Mouse (Mus musculus) bone marrow, adult 2 months (tissue): ENCODE measurements around the gene Slc17a8. TPM values are rescaled to one million over a fixed set of nuclear protein-coding genes. Genes with fewer than 3 reads are reported as not detected.

ENCODE experiments used
- H3K27ac ChIP-seq: fragments of 200-500 bp; 2 replicates; pipeline ENCODE4 v1.5.1; 2012; ENCODE audit warnings: low read depth, mild to moderate bottlenecking, control low read depth, inconsistent platforms, low read length; ENCODE audit not compliant: control insufficient read depth, poor library complexity, insufficient read depth
- H3K4me1 ChIP-seq: fragments of 200-500 bp; 2 replicates; pipeline ENCODE4 v1.6.1; 2011; ENCODE audit warnings: low read length; ENCODE audit not compliant: control insufficient read depth, insufficient read depth
- H3K4me3 ChIP-seq: fragments of 200-500 bp; replicated peaks from 2 replicates; pipeline ENCODE3; 2011; ENCODE audit warnings: mild to moderate bottlenecking, low read depth, low read length, control low read depth; ENCODE audit not compliant: control insufficient read depth
- CTCF ChIP-seq: fragments of 200-500 bp; IDR thresholded peaks from 2 replicates; pipeline ENCODE4 v1.5.1; 2011; ENCODE audit warnings: low read length, control low read depth; ENCODE audit not compliant: control insufficient read depth, insufficient read depth
- POLR2A ChIP-seq: fragments of 200-500 bp; IDR thresholded peaks from 2 replicates; pipeline ENCODE4 v1.6.1; 2011; ENCODE audit warnings: low read depth, mild to moderate bottlenecking, control low read depth, low read length, borderline replicate concordance; ENCODE audit not compliant: control insufficient read depth
- WGBS: fragments of 180-500 bp; shearing (Covaris S2); methylation state at CpG from one replicate; pipeline ENCODE4 v1.1.7; 2018; 5-methylcytosine and 5-hydroxymethylcytosine counted together
- polyA plus RNA-seq: library from polyadenylated mRNA; stranded (reverse); fragments of >200 nt; gene quantifications from 2 replicates; pipeline ENCODE4 v1.2.4, GENCODE M21; 2011; ENCODE audit warnings: low replicate concordance; ENCODE audit not compliant: missing spikeins, insufficient read depth, insufficient read length

Slc17a8 gene
- polyA plus RNA-seq, 1 experiment, result not detected

- TF ChIP-seq POLR2A (no peak), CTCF (no peak)
- H3K27ac ChIP-seq, result no peak overlapping the region
- H3K4me1 ChIP-seq, result no peaks in the 10 kb centered on the region
- H3K4me3 ChIP-seq, result no peak overlapping the region
- 81% methylated on average over 3 of the region's 3 CpGs for WGBS
Observed at GRCm38 (mm10) chr10:89637001-89637400, 15.9 kb upstream of the Slc17a8 start.

GRCm38 (mm10) chr10:89635018-89635417 is 14.0 kb upstream of the Slc17a8 start:
- WGBS, result 74% methylated on average over 5 of the region's 5 CpGs
- H3K27ac ChIP-seq, result no peak overlapping the region
- H3K4me1 ChIP-seq, result no peaks in the 10 kb centered on the region
- no peak for TF ChIP-seq CTCF
- no peak for TF ChIP-seq POLR2A
- no peak overlapping the region for H3K4me3 ChIP-seq

GRCm38 (mm10) chr10:89633736-89634426 is 12.8 kb upstream of the Slc17a8 start:
- H3K4me3 ChIP-seq, result no peak overlapping the region
- WGBS, result 76% methylated on average over 7 of the region's 7 CpGs
- no peaks in the 10 kb centered on the region for H3K4me1 ChIP-seq
- TF ChIP-seq POLR2A, result no peak
- TF ChIP-seq CTCF, result no peak
- no peak overlapping the region for H3K27ac ChIP-seq

- H3K27ac ChIP-seq, result no peak overlapping the region
- 81% methylated on average over 4 of the region's 4 CpGs for WGBS
- TF ChIP-seq CTCF, result no peak
- no peak for TF ChIP-seq POLR2A
- H3K4me1 ChIP-seq, result no peaks in the 10 kb centered on the region
- no peak overlapping the region for H3K4me3 ChIP-seq
Observed at GRCm38 (mm10) chr10:89633121-89633520, 12.1 kb upstream of the Slc17a8 start.

GRCm38 (mm10) chr10:89631831-89632230 is 10.8 kb upstream of the Slc17a8 start:
- no peaks in the 10 kb centered on the region for H3K4me1 ChIP-seq
- no peak for TF ChIP-seq POLR2A
- no peak for TF ChIP-seq CTCF
- no peak overlapping the region for H3K27ac ChIP-seq
- 77% methylated on average over 5 of the region's 5 CpGs for WGBS
- no peak overlapping the region for H3K4me3 ChIP-seq

GRCm38 (mm10) chr10:89630564-89630963 is 9.5 kb upstream of the Slc17a8 start:
- TF ChIP-seq CTCF (no peak), POLR2A (no peak)
- Histone ChIP-seq H3K4me1 (no peaks in the 10 kb centered on the region), H3K4me3 (no peak overlapping the region), H3K27ac (no peak overlapping the region)
- WGBS, result 79% methylated on average over 1 of the region's 1 CpGs

- 35% methylated on average over 3 of the region's 3 CpGs for WGBS
- Histone ChIP-seq H3K4me1 (no peaks in the 10 kb centered on the region), H3K27ac (no peak overlapping the region), H3K4me3 (no peak overlapping the region)
- TF ChIP-seq POLR2A (no peak), CTCF (no peak)
Observed at GRCm38 (mm10) chr10:89630052-89630451, 9.0 kb upstream of the Slc17a8 start.

- Histone ChIP-seq H3K4me1 (no peaks in the 10 kb centered on the region), H3K4me3 (no peak overlapping the region), H3K27ac (no peak overlapping the region)
- TF ChIP-seq CTCF, result no peak
- TF ChIP-seq POLR2A, result no peak
- WGBS, result 81% methylated on average over 2 of the region's 2 CpGs
Observed at GRCm38 (mm10) chr10:89626714-89627113, 5.7 kb upstream of the Slc17a8 start.

- WGBS, result 85% methylated on average over 2 of the region's 2 CpGs
Observed at GRCm38 (mm10) chr10:89624196-89624595, 3.1 kb upstream of the Slc17a8 start.

More at GRCm38 (mm10) chr10:89624196-89624595, 3.1 kb upstream of the Slc17a8 start:
- Histone ChIP-seq H3K4me1 (no peaks in the 10 kb centered on the region), H3K4me3 (no peak overlapping the region), H3K27ac (no peak overlapping the region)
- no peak for TF ChIP-seq POLR2A
- TF ChIP-seq CTCF, result no peak
